Mouse (Mus musculus): ENCODE data around the gene Maff.

GRCm38 (mm10) chr15:79356481-79356880, 10.1 kb downstream of the Maff start:
- TF ChIP-seq GATA1 (IDR thresholded peaks at IDR 0.05; ENCODE audit: low read length) (no peak), TAL1 (IDR thresholded peaks at IDR 0.05; ENCODE audit: low read length) (no peak)
